Mouse (Mus musculus) forelimb bud, embryonic 11.5 days (tissue): Measurements from ENCODE around the gene Selenom.

Source experiments
- DNase-seq: peaks from one replicate; pipeline ENCODE4 v3.0.0-alpha.2; 2012; ENCODE audit warnings: low read depth, low spot score

Gene Selenom

DNA sequence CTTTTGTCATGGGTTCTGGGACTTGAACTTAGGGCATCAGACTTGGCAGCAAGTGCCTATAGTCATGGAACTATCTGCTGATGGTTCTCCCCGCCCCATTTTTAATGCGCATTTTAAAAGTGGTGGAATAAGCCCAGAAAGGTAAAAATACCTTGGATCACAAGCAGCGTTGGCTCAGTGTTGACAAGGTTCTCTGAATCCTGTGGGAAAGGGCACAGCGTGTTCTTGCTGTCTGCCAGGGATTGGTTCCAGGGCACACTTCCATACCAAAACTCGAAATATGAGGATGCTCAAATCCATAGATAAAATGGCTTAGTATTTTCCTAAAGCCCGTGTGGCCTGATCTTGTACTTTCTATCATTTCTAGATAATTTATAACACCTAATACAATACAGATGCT, 1.2 kb upstream of the Selenom start:
- DNase-seq = no peak

GRCm38 (mm10) chr11:3515216-3515615, 732 bp downstream of the Selenom start:
- no peak for DNase-seq

- DNase-seq = no peak
Measured at GRCm38 (mm10) chr11:3515637-3516036, 1.2 kb downstream of the Selenom start.

DNA sequence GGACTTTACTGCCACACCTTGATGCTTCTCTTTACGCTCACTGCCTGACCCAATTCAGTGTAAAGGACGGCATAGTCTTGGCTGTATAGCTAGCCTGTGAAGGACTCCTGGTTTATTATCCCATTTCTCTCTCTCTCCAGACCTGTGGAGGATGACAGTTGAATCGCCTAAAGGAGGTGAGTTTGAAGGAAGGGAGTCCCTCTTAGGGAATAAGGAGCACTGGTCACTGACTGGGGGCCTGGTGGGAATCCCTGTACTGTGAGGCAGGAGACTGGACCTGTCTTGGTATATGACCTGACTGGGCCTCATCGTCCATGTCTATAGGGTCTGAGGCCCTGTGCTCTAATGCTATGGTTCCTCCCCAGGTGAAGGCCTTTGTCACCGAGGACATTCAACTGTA, 1.6 kb downstream of the Selenom start:
- no peak for DNase-seq

DNA sequence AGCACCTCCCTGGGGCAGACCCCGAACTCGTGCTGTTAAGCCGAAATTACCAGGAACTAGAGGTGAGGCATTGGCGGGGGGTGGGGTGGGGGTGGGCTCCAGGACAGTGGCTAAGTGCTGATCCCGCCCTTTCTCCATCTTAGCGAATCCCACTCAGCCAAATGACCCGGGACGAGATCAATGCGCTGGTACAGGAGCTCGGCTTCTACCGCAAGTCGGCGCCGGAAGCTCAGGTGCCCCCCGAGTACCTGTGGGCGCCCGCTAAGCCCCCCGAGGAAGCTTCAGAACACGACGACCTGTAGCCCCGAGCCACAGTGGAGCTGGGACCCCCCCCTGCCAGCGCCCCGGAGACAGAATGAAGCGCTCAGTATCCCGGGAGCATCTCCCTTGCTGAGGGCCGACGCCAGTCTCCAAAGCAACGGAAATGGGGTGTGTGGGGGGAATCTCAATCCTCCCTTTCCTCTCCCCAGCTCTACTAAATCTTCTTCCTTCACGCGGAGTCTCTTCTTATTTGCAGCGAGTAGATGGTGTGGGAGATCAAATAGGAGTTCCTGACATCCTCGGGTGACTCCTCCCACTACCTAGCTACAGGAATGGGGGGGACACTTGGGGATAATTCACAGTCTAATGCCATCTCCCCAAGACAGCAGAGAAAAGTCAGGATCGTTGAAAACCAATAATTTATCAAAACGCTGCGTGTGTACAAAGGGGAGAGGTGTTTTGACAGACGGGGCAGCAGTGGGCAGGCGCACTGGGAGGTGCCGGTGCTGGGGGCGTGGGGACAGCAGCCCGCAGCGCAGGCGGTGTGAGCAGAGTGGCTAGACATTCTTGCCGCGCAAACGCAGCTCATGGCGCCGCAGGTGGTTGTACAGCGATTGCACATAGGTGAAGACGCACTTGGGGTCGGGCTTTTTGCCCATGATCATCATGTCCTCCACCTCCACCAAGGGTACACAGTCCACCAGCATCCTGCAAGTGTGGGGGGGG, 2.7 kb downstream of the Selenom start:
- peak; percentile 41 for DNase-seq

- no peak for DNase-seq
Measured at GRCm38 (mm10) chr11:3517846-3518732, 3.6 kb downstream of the Selenom start.

DNA sequence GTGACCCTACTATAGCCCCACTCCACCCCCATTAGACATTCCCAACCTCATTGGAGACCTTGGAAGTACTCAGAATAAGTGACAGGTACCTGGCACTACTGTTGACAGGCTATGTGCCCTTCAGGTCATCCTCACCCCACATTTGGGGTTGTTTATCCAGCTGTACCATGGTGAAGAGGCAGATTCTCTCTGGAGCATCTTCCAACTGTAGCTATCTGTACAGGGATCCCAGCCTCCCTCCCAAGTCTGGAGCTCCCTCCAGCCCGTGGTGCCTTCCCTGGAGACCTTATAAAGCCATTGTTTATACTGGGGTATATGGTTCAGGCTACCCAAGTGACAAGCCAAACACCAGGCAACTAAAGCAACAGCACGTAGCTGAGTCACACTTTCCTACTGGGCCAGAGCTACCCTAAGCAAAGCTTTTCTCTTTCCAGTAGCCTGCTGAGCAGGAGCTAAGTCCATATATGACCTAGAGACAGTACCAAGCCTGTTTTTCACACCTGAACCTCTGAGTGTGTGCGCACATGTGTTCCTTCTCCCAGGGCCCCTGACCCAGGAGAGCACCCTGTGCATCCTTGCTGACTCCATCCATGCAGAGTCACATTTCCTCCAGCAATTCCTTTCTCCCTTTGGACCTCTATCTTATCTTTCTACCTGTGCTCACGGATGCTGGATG, 4.7 kb downstream of the Selenom start:
- DNase-seq = no peak

- no peak for DNase-seq
Measured at GRCm38 (mm10) chr11:3519756-3520398, 5.4 kb downstream of the Selenom start.

- DNase-seq = no peak
Measured at GRCm38 (mm10) chr11:3520919-3521318, 6.4 kb downstream of the Selenom start.

DNA sequence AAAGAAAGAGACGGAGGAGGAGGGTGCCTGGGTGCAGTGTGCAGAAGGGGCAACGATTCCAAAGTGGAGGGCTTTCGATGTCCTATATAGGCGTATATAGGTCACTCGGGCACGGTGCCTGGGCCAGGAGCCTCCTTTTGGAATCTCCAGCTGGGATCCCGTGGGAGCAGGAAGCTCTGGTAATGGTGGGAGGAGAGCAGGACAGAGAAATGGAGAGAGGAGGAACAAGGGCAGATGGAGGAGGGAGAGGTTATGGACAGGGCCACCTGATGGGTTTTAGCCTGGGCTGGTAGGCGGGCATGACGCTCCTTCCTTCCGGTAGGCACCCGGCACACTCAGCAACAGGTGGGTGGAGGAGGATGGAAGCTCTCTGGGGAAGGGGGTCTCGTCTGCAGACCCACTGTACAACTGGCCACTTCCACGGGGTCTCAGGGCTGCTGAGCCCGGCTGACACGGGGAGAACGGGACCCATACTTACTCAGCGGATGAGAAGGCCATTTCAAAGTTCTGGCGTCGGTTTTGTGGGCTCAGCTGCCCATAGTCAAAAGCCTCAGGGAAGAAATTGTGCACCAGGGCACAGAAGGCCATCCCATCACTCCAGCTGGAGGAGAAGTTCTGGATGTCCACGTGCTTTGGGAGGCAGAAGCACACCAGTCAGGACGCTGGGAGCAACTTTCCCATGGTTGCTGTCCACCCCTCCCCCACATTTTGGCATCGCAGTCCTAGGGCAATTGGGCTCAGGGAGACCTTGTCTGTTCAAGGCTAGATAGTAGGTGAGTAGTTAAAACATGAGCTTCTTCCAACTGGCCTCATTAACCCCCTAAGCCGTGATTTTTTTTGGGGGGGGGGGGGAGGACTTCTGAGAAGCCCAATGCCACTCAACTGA, 7.1 kb downstream of the Selenom start:
- no peak for DNase-seq

DNA sequence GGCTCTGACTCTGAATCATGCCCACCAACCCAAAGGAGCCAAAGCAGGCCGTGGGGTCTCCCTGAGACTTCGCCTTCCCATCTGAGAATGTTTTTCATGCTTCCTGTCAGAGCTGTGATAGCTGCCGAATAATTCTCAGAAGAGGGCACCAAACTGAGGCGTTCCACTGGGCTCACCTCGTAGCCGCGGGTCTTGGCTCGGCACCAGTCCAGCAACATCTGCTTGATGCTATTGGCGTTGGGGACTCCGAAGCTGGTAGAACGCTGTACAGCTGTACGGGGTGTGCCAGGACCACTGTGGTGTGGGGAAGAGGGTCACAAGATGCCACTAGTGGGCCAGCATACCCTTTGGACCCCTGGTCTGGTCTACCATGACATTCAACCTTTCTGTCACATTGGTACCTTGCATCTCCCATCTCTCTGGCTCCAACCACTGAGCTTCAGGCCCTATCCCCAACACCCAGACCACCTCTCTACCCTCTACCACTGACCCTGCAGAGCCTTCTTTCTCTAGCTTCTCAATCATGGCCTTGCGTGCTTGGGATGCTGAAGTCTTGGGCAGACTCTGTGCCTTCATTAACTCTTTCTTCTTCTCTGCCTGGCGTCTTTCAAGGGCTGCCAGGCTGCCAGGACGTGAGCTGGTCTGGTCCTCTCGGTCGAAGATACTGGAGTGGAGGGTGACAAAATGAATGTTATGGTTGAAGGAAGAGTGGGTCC, 8.0 kb downstream of the Selenom start:
- DNase-seq = no peak

GRCm38 (mm10) chr11:3523840-3524582, 9.5 kb downstream of the Selenom start:
- no peak for DNase-seq

DNA sequence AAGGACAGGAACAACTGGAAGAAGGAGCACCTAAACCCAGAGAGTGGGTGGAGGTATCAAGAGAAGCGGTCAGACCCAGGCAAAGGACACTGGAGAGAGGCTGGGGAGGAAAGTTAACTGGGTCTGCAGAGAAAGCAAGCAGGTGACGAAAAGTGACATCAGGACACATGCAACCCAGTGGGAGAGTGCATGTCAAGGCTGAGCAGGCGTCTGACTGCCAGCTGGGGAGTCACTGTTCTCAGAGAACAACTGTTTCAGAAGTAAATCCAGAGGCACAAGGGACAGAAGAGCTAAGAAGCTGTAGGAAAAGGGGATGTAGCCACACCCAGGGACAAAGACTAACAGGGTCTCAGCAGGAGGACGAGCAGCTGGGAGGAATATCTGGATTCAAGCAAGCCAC, 11.1 kb downstream of the Selenom start:
- DNase-seq = no peak

GRCm38 (mm10) chr11:3526207-3526606, 11.7 kb downstream of the Selenom start:
- no peak for DNase-seq

DNA sequence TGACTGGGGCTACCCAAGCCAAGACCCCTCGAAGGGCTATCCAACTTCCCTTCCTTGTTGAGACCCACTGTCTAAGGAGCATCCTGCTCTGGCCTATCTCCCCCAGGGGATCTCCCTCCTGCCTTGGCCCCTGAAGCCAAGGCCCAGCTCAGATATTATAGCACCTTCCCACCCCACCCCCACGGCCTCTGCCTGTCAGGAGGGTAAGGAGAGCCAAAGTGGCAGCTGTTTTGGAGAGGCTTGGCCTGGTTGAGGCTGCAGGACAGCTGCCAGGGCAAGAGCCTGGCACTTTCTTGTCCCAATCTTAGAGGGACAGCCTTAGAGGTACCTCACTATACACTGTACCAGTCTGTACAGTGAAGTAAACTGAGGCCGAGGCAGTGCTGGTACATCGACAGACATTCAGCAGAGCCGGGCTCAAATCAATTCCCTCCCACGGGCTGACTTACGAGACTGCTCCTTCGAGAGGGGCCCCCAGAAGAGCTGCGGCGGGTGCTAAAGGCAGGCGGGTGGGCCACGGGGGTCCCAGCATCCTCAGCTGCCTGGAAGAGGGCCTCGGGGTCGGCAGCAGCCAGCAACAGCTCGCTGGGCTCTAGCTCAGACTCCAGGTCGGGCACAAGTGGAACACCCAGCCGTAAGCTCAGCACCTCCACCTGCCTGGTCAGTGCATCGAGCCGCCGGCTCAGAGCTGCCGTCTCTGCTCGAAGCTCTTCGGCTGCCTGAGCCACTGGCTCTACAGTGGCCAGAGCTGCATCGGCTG, 12.7 kb downstream of the Selenom start:
- DNase-seq = no peak

- no peak for DNase-seq
Measured at GRCm38 (mm10) chr11:3527766-3528165, 13.3 kb downstream of the Selenom start.

DNA sequence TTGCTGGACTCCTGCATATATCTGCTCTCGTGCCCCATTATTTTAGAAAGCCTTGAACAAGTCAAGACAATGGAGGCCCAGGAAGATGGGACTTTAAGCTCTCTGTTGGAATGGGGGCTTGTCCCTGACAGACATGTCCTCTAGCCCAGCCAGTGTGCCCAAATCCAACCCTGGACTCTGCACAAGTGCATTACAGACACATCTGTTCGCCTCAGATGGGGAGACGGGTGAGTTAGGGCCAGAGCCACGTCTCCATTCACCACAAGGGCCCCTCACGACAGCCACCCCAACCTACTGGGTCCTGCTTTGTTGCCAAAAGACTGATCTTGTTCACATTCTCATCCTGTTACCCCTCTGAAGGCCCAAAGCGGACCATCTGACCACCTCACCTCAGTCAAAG, 13.7 kb downstream of the Selenom start:
- DNase-seq = no peak
